Mouse (Mus musculus) stomach, postnatal 0 days (tissue): ENCODE results near the gene Olfr73. TPM values are rescaled to one million over a fixed set of nuclear protein-coding genes. Genes with fewer than 3 reads are reported as not detected.
"Not testable (repeated sequence)": the region's sequence is repeated elsewhere in the genome, so short reads cannot be mapped to it uniquely, and the experiment has no call there.

Source experiments
- ATAC-seq: fragments of 200-750 bp; cut with Nextera tagmentation; 2 replicates; pipeline ENCODE4 v1.8.0; 2017; ENCODE audit not compliant: low FRiP score, low TSS enrichment
- DNase-seq: peaks from one replicate; pipeline ENCODE4 v3.0.0-alpha.2; 2016; ENCODE audit warnings: low spot score
- H3K27ac ChIP-seq: fragments of 300-500 bp; sonication (generic); replicated peaks from 2 replicates; pipeline ENCODE4 v1.5.1; 2014; ENCODE audit warnings: mild to moderate bottlenecking, control low read depth
- H3K27me3 ChIP-seq: fragments of 300-500 bp; sonication (generic); 2 replicates; pipeline ENCODE4 v1.6.1; 2014; ENCODE audit warnings: low read length; ENCODE audit not compliant: control insufficient read depth, insufficient read depth
- H3K36me3 ChIP-seq: fragments of 300-500 bp; sonication (generic); 2 replicates; pipeline ENCODE4 v1.6.1; 2014; ENCODE audit warnings: low read length, mixed read lengths; ENCODE audit not compliant: control insufficient read depth, insufficient read depth
- H3K4me1 ChIP-seq: fragments of 300-500 bp; sonication (generic); replicated peaks from 2 replicates; pipeline ENCODE4 v1.6.1; 2014; ENCODE audit warnings: antibody characterized with exemption; ENCODE audit not compliant: control insufficient read depth, insufficient read depth
- H3K4me2 ChIP-seq: fragments of 300-500 bp; sonication (generic); replicated peaks from 2 replicates; pipeline ENCODE4 v1.6.1; 2014; ENCODE audit warnings: low read depth, mild to moderate bottlenecking, control low read depth, moderate library complexity
- H3K4me3 ChIP-seq: fragments of 300-500 bp; sonication (generic); 2 replicates; pipeline ENCODE4 v1.5.1; 2014; ENCODE audit warnings: low read depth, low read length, control low read depth
- H3K9ac ChIP-seq: fragments of 300-500 bp; sonication (generic); 2 replicates; pipeline ENCODE4 v1.6.1; 2014; ENCODE audit warnings: mild to moderate bottlenecking, low read length, control low read depth, mixed read lengths
- H3K9me3 ChIP-seq: fragments of 300-500 bp; sonication (generic); 2 replicates; pipeline ENCODE4 v1.6.1; 2016; ENCODE audit warnings: low read length; ENCODE audit not compliant: control insufficient read depth
- CTCF ChIP-seq: IDR thresholded peaks from 2 replicates; pipeline ENCODE4 v1.5.1; 2016; ENCODE audit warnings: antibody characterized with exemption, low read depth, mild to moderate bottlenecking, moderate library complexity
- EP300 ChIP-seq: optimal IDR thresholded peaks from 2 replicates; pipeline ENCODE3; 2016; ENCODE audit warnings: antibody characterized with exemption
- WGBS: fragments of 180-500 bp; shearing (Covaris S2); extraction: QIAGEN DNeasy Blood & Tissue Kit; methylation state at CpG from one replicate; pipeline ENCODE4 v1.1.7; 2014; 5-methylcytosine and 5-hydroxymethylcytosine counted together
- polyA plus RNA-seq: library from polyadenylated mRNA; unstranded; fragments of >200 nt; fragmentation: Nextera tagmentation; extraction: Ambion mirVana; gene quantifications from 2 replicates; pipeline ENCODE4 v1.2.1, GENCODE M21; 2015

The Olfr73 gene
- polyA plus RNA-seq: not detected in 2 replicates

GRCm38 (mm10) chr2:88037599-88037998, at the start of gene Olfr73:
Gene Olfr73 (minus strand): TSS chr2:88037699.
- ATAC-seq: no peak
- DNase-seq: no peak
- TF ChIP-seq EP300 (no peak), CTCF (no peak)
- no peak within 1 kb of the TSS for H3K4me2 ChIP-seq
- H3K36me3 ChIP-seq: no peaks in the 10 kb centered on the region
- no peaks in the 10 kb centered on the region for H3K9me3 ChIP-seq
- no peak within 1 kb of the TSS for H3K27ac ChIP-seq
- H3K4me1 ChIP-seq: no peaks in the 10 kb centered on the region
- H3K4me3 ChIP-seq: no peak within 1 kb of the TSS
- H3K27me3 ChIP-seq: no peaks in the 10 kb centered on the region
- no peak within 1 kb of the TSS for H3K9ac ChIP-seq

GRCm38 (mm10) chr2:88071730-88072129, 34.2 kb upstream of the Olfr73 start, which contains the start of gene Olfr1163:
Gene Olfr1163 (minus strand): TSS chr2:88071830.
- H3K4me1 ChIP-seq: no peaks in the 10 kb centered on the region
- TF ChIP-seq CTCF: no peak
- no peak for TF ChIP-seq EP300
- H3K27ac ChIP-seq: no peak within 1 kb of the TSS
- H3K9me3 ChIP-seq: no peaks in the 10 kb centered on the region
- no peaks in the 10 kb centered on the region for H3K36me3 ChIP-seq
- H3K4me3 ChIP-seq: no peak within 1 kb of the TSS
- no peak within 1 kb of the TSS for H3K4me2 ChIP-seq
- DNase-seq: no peak
- no peak for ATAC-seq
- no peaks in the 10 kb centered on the region for H3K27me3 ChIP-seq
- no peak within 1 kb of the TSS for H3K9ac ChIP-seq

GRCm38 (mm10) chr2:88063587-88063986, 26.1 kb upstream of the Olfr73 start:
- 79% methylated on average over 2 of the region's 2 CpGs for WGBS
- ATAC-seq (no peak), DNase-seq (no peak)
- Histone ChIP-seq H3K4me1 (no peaks in the 10 kb centered on the region), H3K4me3 (no peak overlapping the region), H3K27ac (no peak overlapping the region), H3K27me3 (no peaks in the 10 kb centered on the region), H3K9ac (no peak overlapping the region), H3K36me3 (no peaks in the 10 kb centered on the region), H3K9me3 (no peaks in the 10 kb centered on the region), H3K4me2 (no peak overlapping the region)
- TF ChIP-seq EP300: no peak

GRCm38 (mm10) chr2:88051029-88051428, 13.5 kb upstream of the Olfr73 start, which contains the start of gene Olfr1162:
Gene Olfr1162 (minus strand): TSS chr2:88051129.
- Histone ChIP-seq H3K4me1 (no peaks in the 10 kb centered on the region), H3K27me3 (no peaks in the 10 kb centered on the region), H3K36me3 (no peaks in the 10 kb centered on the region), H3K4me3 (no peak within 1 kb of the TSS), H3K9ac (no peak within 1 kb of the TSS), H3K9me3 (no peaks in the 10 kb centered on the region), H3K27ac (no peak within 1 kb of the TSS), H3K4me2 (no peak within 1 kb of the TSS)
- DNase-seq (no peak), ATAC-seq (no peak)
- TF ChIP-seq CTCF (no peak), EP300 (no peak)
- WGBS: 82% methylated on average over 1 of the region's 1 CpGs

GRCm38 (mm10) chr2:88022474-88022873, 15.0 kb downstream of the Olfr73 start, which contains the start of gene Olfr1161:
Gene Olfr1161 (plus strand): TSS chr2:88022774.
- H3K9ac ChIP-seq, H3K27me3 ChIP-seq, H3K4me2 ChIP-seq, H3K36me3 ChIP-seq, H3K27ac ChIP-seq, ATAC-seq, H3K4me1 ChIP-seq, H3K9me3 ChIP-seq, H3K4me3 ChIP-seq, DNase-seq: not testable (repeated sequence)
- WGBS: 68% methylated on average over 1 of the region's 1 CpGs

GRCm38 (mm10) chr2:88007515-88008318, 29.8 kb downstream of the Olfr73 start, which contains the start of gene Olfr1160:
Gene Olfr1160 (minus strand): TSS chr2:88008268.
- Histone ChIP-seq H3K36me3 (no peaks in the 10 kb centered on the region), H3K27ac (no peak within 1 kb of the TSS), H3K9ac (no peak within 1 kb of the TSS), H3K9me3 (no peaks in the 10 kb centered on the region), H3K27me3 (no peaks in the 10 kb centered on the region), H3K4me2 (no peak within 1 kb of the TSS), H3K4me3 (no peak within 1 kb of the TSS), H3K4me1 (no peaks in the 10 kb centered on the region)
- ATAC-seq: peak; percentile 99
- DNase-seq: no peak
- TF ChIP-seq CTCF: no peak
- no peak for TF ChIP-seq EP300
